ENCODE assay signal across 9 mouse cellular contexts in the genomic region with DNA sequence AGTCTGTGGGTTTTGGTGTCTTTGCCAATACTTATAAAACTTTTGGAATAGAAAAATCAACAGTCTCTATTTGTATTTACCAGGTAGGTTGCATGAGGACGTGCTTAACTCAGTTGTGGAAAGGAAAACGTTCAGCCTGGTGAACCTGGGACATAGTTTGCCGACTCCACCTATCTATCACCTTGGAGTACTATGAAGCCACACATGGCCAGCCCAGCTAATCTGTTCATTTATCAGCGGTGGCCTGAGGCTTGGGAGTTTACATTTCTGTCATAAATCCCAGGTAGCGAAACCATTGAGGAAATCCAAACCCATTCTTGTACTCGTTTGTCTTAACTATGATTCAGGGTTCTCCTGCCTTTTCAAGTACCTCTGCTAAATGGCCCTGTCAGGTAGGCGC. TPM values are rescaled to one million over a fixed set of nuclear protein-coding genes. Genes with fewer than 3 reads are reported as not detected.
DNase-seq lines count a peak whose midpoint lies in the region; ATAC-seq and TF ChIP-seq lines count a peak whose summit lies in the region.
"Had no signal": no experiment of that assay in that cellular context is flagged by ENCODE, and none has a peak within 500 bp of the region (broad histone marks: within the 10 kb centered on the region; RNA-seq: fewer than 3 reads in every experiment).

TSS of gene Smpdl3a (plus strand) at position 318 of the 400 bp plus-strand sequence.

- peak within 1 kb of the TSS; percentile 59 for H3K4me3 ChIP-seq in kidney, embryonic 16.5 days (ENCODE audit: low read length)
- peak within 1 kb of the TSS; percentile 87 for H3K4me3 ChIP-seq in gastrocnemius, adult 2 months
- peak within 1 kb of the TSS; percentile 50 for H3K4me3 ChIP-seq in hindbrain, embryonic 16.5 days (ENCODE audit: low read length)
- H3K4me3 ChIP-seq in liver, postnatal 0 days (ENCODE audit: low read depth, low read length), result peak within 1 kb of the TSS; percentile 65

- TF ChIP-seq EP300 in liver, postnatal 0 days (IDR thresholded peaks at IDR 0.05; ENCODE audit: low read depth), result no peak

- H3K9ac ChIP-seq in kidney, embryonic 16.5 days (replicated peaks; ENCODE audit: low read length), result peak within 1 kb of the TSS; percentile 73
- H3K9ac ChIP-seq in hindbrain, embryonic 16.5 days (ENCODE audit: low read depth, low read length), result peak within 1 kb of the TSS; percentile 72
- H3K9ac ChIP-seq in liver, postnatal 0 days (replicated peaks), result peak within 1 kb of the TSS; percentile 79

- 63% methylated on average over 7 of the region's 7 CpGs for WGBS in kidney, embryonic 16.5 days
- 81% methylated on average over 7 of the region's 7 CpGs for WGBS in hindbrain, embryonic 16.5 days
- WGBS in liver, postnatal 0 days (ENCODE audit: insufficient replicate concordance), result 68% methylated on average over 7 of the region's 7 CpGs

- no peaks in the 10 kb centered on the region for H3K27me3 ChIP-seq in kidney, embryonic 16.5 days (ENCODE audit: insufficient read depth, low read length)
- H3K27me3 ChIP-seq in hindbrain, embryonic 16.5 days (replicated peaks; ENCODE audit: control insufficient read depth, insufficient read depth, low read length), result no peaks in the 10 kb centered on the region
- H3K27me3 ChIP-seq in liver, postnatal 0 days (ENCODE audit: insufficient read depth, low read length), result no peaks in the 10 kb centered on the region

- intact Hi-C loops in gastrocnemius, adult 2 months (cut with DNase I), result loop anchor here (2.0 to 10.0 kb wide), 2 partner anchors 51 to 329 kb away; no protein-coding TSS in a partner anchor

- no peak for ATAC-seq in kidney, embryonic 16.5 days (ENCODE audit: low FRiP score, low TSS enrichment)
- peak; percentile 9 for ATAC-seq in hindbrain, embryonic 16.5 days
- no peak for ATAC-seq in liver, postnatal 0 days

- H3K27ac ChIP-seq in kidney, embryonic 16.5 days (ENCODE audit: low read length), result peak within 1 kb of the TSS; percentile 72
- H3K27ac ChIP-seq in gastrocnemius, adult 2 months, result peak within 1 kb of the TSS; percentile 97
- H3K27ac ChIP-seq in hindbrain, embryonic 16.5 days (ENCODE audit: low read depth, low read length), result peak within 1 kb of the TSS; percentile 62
- peak within 1 kb of the TSS; percentile 96 for H3K27ac ChIP-seq in liver, postnatal 0 days (ENCODE audit: low read depth)

- DNase-seq in kidney, postnatal 14 days, result no peak
- no peak for DNase-seq in adrenal gland, postnatal 10 days
- DNase-seq in gastrocnemius, adult 2 months, result no peak
- DNase-seq in liver, postnatal 0 days, result no peak
- DNase-seq in embryo, embryonic 10.5 days (ENCODE audit: low spot score), result no peak
- DNase-seq in cerebellum, adult 11 months, result no peak

- no peaks in the 10 kb centered on the region for H3K9me3 ChIP-seq in kidney, embryonic 16.5 days (ENCODE audit: low read length)
- peaks cover 3% of the 10 kb centered on the region; the same call in 1 of the 2 replicates for H3K9me3 ChIP-seq in hindbrain, embryonic 16.5 days (ENCODE audit: control insufficient read depth, low read length)
- no peaks in the 10 kb centered on the region for H3K9me3 ChIP-seq in liver, postnatal 0 days (ENCODE audit: low read length)
- H3K9me3 ChIP-seq: G1E had no signal

- peaks cover 13% of the 10 kb centered on the region for H3K4me1 ChIP-seq in kidney, embryonic 16.5 days (ENCODE audit: insufficient read depth, low read length)
- peaks cover 7% of the 10 kb centered on the region for H3K4me1 ChIP-seq in hindbrain, embryonic 16.5 days (ENCODE audit: control insufficient read depth, insufficient read depth, low read depth, low read length)
- peaks cover 20% of the 10 kb centered on the region for H3K4me1 ChIP-seq in liver, postnatal 0 days (ENCODE audit: insufficient read depth)

- peak within 1 kb of the TSS; percentile 85 for H3K4me2 ChIP-seq in kidney, embryonic 16.5 days (replicated peaks; ENCODE audit: low read depth, low read length)
- H3K4me2 ChIP-seq in hindbrain, embryonic 16.5 days (ENCODE audit: low read length), result peak within 1 kb of the TSS; percentile 91
- H3K4me2 ChIP-seq in liver, postnatal 0 days (ENCODE audit: low read depth, low read length), result peak within 1 kb of the TSS; percentile 88

- H3K36me3 ChIP-seq in kidney, embryonic 16.5 days (ENCODE audit: insufficient read depth, low read length), result no peaks in the 10 kb centered on the region
- no peaks in the 10 kb centered on the region for H3K36me3 ChIP-seq in hindbrain, embryonic 16.5 days (ENCODE audit: control insufficient read depth, insufficient read depth, low read length)
- no peaks in the 10 kb centered on the region for H3K36me3 ChIP-seq in liver, postnatal 0 days (replicated peaks; ENCODE audit: insufficient read depth, low read length)
- H3K36me3 ChIP-seq: G1E had no signal

- TF ChIP-seq CTCF in gastrocnemius, adult 2 months (IDR thresholded peaks at IDR 0.05), result no peak
- no peak for TF ChIP-seq CTCF in liver, postnatal 0 days (IDR thresholded peaks at IDR 0.05; ENCODE audit: low read depth)

RNA-seq across cellular contexts. Expression of gene Smpdl3a, which starts in this region (rescaled TPM):
- 33.3 and 39.2 TPM in 2 replicates for polyA plus RNA-seq in kidney, embryonic 16.5 days (2015; fragmentation: Nextera tagmentation; extraction: Ambion mirVana)
- 10 to 100 TPM; 73.8 to 76.6 TPM for total RNA-seq in adrenal gland, postnatal 10 days (2021)
- 10 to 100 TPM; 66.4 to 74.7 TPM for total RNA-seq in gastrocnemius, adult 2 months (2021)
- polyA plus RNA-seq in hindbrain, embryonic 16.5 days (2015; fragmentation: Nextera tagmentation; extraction: Ambion mirVana), result 36.7 and 41.4 TPM in 2 replicates
- polyA plus RNA-seq in liver, postnatal 0 days (2015; fragmentation: Nextera tagmentation; extraction: Ambion mirVana), result 40.0 and 40.7 TPM in 2 replicates
- total RNA-seq: G1E had no signal
- polyA plus RNA-seq: G1E had no signal
